Mouse (Mus musculus) olfactory bulb, adult 2 months (tissue): ENCODE results near the gene Mettl6. TPM values are rescaled to one million over a fixed set of nuclear protein-coding genes. Genes with fewer than 3 reads are reported as not detected.
"Not testable (repeated sequence)": the region's sequence is repeated elsewhere in the genome, so short reads cannot be mapped to it uniquely, and the experiment has no call there.

Source experiments
- H3K27ac ChIP-seq: fragments of 200-500 bp; 2 replicates; pipeline ENCODE4 v1.5.1; 2012; ENCODE audit warnings: low read depth, low read length; ENCODE audit not compliant: insufficient read depth
- H3K4me1 ChIP-seq: fragments of 200-500 bp; 2 replicates; pipeline ENCODE4 v1.6.1; 2012; ENCODE audit warnings: low read length; ENCODE audit not compliant: control insufficient read depth, insufficient read depth
- H3K4me3 ChIP-seq: fragments of 200-500 bp; 2 replicates; pipeline ENCODE4 v1.5.1; 2012; ENCODE audit warnings: mild to moderate bottlenecking, low read depth, low read length, moderate library complexity; ENCODE audit not compliant: insufficient read depth
- CTCF ChIP-seq: fragments of 200-500 bp; IDR thresholded peaks from 2 replicates; pipeline ENCODE4 v1.5.1; 2012; ENCODE audit warnings: low read depth, mild to moderate bottlenecking, low read length, moderate library complexity; ENCODE audit not compliant: insufficient read depth
- POLR2A ChIP-seq: fragments of 200-500 bp; IDR thresholded peaks from 2 replicates; pipeline ENCODE4 v1.6.1; 2012; ENCODE audit warnings: mild to moderate bottlenecking, low read depth, low read length, moderate library complexity; ENCODE audit not compliant: insufficient read depth
- WGBS: fragments of 180-500 bp; shearing (Covaris S2); methylation state at CpG from one replicate; pipeline ENCODE4 v1.1.7; 2018; 5-methylcytosine and 5-hydroxymethylcytosine counted together
- polyA plus RNA-seq: library from polyadenylated mRNA; stranded (reverse); fragments of >200 nt; gene quantifications from 2 replicates; pipeline ENCODE4 v1.2.4, GENCODE M21; 2012; ENCODE audit warnings: low replicate concordance; ENCODE audit not compliant: missing spikeins, insufficient read depth, insufficient read length

Mettl6 gene
- polyA plus RNA-seq, 1 experiment: not detected

GRCm38 (mm10) chr14:31486465-31486864 lies 8.4 kb downstream of the Mettl6 start:
- H3K27ac ChIP-seq: no peak overlapping the region
- 50% methylated on average over 4 of the region's 4 CpGs for WGBS
- no peak overlapping the region for H3K4me3 ChIP-seq
- no peaks in the 10 kb centered on the region for H3K4me1 ChIP-seq
- TF ChIP-seq POLR2A: no peak
- TF ChIP-seq CTCF: no peak

DNA sequence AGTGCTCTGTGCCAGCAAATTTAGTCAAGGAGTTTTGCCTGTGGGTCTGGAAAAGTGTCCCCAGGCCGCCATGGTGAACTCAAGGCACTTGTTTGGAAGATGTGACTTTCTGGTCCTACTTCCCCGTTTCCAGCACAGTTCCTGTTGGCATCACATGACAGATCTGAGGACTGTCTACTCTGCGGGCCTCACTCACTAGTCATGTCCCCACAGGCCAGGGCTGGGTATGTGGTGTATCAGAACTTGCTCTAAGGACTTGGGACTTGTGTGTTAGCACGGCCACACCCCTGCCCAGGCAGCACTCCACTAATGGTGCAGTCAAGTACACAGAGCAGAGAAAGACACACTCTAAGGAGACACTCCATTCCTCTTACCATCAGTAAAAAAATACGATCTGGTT lies 12.4 kb downstream of the Mettl6 start:
- 89% methylated on average over 5 of the region's 5 CpGs for WGBS
- H3K4me3 ChIP-seq: no peak overlapping the region
- H3K27ac ChIP-seq: no peak overlapping the region

DNA sequence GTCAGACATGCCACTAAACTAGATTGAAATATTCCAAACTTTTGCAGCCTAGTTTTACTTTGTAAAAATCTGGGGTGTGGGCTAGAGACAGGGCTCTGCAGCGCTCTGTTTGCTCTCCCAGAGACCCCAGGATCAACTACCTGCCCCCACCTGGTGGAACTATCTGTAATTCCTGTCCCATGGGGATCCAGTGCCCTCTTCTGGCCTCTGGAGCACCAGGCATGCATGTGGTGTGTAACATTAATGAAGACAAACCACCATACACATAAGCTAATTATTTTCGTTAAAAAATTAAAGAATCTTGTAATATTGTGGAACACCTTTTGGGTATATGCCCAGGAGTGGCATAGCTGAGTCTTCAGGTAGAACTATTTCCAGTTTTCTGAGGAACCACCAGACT lies 21.5 kb downstream of the Mettl6 start:
- 85% methylated on average over 2 of the region's 2 CpGs for WGBS
- no peak for TF ChIP-seq POLR2A
- no peak for TF ChIP-seq CTCF

More for the DNA sequence above, 12.4 kb downstream of the Mettl6 start:
- TF ChIP-seq CTCF (no peak), POLR2A (no peak)
- no peaks in the 10 kb centered on the region for H3K4me1 ChIP-seq

DNA sequence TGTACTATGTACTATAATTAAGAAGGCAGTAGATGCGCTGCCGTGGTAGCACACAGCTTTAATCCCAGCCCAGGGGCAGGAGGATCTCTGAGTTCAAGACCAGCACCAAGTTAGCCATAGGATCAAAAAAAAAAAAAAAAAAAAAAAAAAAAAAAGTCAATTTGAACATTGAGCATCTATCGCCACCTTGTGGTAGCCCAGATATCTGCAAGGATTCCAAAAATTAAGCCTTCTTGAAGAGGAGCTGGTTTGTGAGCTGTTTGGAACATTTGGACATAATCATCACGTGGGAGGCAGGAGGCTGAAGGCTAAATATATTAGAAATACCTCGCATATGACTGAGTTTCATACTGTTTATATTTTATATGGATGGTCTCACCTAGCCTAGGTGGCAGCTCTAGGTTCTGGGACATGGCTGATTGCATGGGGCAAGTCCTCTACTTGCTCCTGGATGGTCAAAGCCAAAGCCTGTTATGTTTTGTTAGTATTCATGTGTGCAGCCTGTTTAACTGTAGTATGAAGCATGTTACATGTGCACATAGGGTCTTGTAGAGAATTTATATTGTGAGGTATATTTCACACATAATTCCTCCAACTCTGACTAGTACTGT lies 22.3 kb downstream of the Mettl6 start:
- Histone ChIP-seq H3K4me1 (no peaks in the 10 kb centered on the region), H3K4me3 (no peak overlapping the region), H3K27ac (no peak overlapping the region)
- 4% methylated on average over 5 of the region's 5 CpGs for WGBS
- TF ChIP-seq POLR2A (no peak), CTCF (no peak)

More for the DNA sequence above, 21.5 kb downstream of the Mettl6 start:
- no peak overlapping the region for H3K27ac ChIP-seq
- H3K4me3 ChIP-seq: no peak overlapping the region
- H3K4me1 ChIP-seq: no peaks in the 10 kb centered on the region

GRCm38 (mm10) chr14:31469711-31470110 lies 25.1 kb downstream of the Mettl6 start:
- 73% methylated on average over 4 of the region's 4 CpGs for WGBS
- H3K27ac ChIP-seq: no peak overlapping the region
- no peak for TF ChIP-seq CTCF
- no peak for TF ChIP-seq POLR2A
- no peak overlapping the region for H3K4me3 ChIP-seq
- no peaks in the 10 kb centered on the region for H3K4me1 ChIP-seq

GRCm38 (mm10) chr14:31464176-31464575 lies 30.7 kb downstream of the Mettl6 start:
- TF ChIP-seq POLR2A (no peak), CTCF (no peak)
- 61% methylated on average over 8 of the region's 8 CpGs for WGBS
- Histone ChIP-seq H3K27ac (no peak overlapping the region), H3K4me3 (no peak overlapping the region), H3K4me1 (no peaks in the 10 kb centered on the region)

GRCm38 (mm10) chr14:31462886-31463285 lies 32.0 kb downstream of the Mettl6 start:
- Histone ChIP-seq H3K4me3 (no peak overlapping the region), H3K4me1 (no peaks in the 10 kb centered on the region), H3K27ac (no peak overlapping the region)
- TF ChIP-seq CTCF (no peak), POLR2A (no peak)
- 83% methylated on average over 6 of the region's 6 CpGs for WGBS

DNA sequence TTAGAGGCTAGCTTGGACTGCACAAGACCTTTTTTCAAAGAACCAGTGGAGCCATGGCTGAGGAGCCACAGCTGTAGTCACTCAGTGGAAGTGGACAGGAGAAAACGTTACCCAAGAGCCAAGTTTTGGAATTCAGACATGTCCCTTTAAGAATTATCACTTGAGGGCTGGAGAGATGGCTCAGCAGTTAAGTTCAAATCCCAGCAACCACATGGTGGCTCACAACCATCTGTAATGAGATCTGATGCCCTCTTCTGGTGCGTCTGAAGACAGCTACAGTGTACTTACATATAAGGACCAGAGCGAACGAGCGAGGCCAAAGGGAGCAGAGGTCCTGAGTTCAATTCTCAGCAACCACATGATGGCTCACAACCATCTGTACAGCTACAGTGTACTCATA lies 32.6 kb downstream of the Mettl6 start:
- H3K27ac ChIP-seq, H3K4me3 ChIP-seq, H3K4me1 ChIP-seq: not testable (repeated sequence)
- WGBS: 95% methylated on average over 5 of the region's 5 CpGs

DNA sequence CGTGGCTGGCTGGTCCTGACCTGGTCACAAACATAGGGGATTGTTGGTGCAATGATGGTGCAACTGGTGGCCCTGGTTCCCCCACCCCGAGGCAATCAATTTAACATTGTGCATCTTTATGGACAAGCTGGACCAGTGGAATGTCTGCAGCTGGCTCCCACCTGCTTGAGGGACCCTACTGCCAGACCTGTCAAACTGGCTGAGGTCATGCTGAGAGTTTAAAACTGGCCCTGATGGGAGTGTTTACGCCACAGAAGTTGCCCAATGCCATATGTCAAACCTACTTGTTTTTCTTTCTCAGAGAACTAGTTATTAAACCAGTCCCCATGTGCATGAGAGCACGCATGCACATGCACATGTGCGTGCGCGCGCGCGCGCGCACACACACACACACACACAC lies 36.8 kb downstream of the Mettl6 start:
- H3K27ac ChIP-seq: no peak overlapping the region
- H3K4me1 ChIP-seq: no peaks in the 10 kb centered on the region
- H3K4me3 ChIP-seq: no peak overlapping the region
- 93% methylated on average over 12 of the region's 12 CpGs for WGBS
- TF ChIP-seq CTCF: no peak
- no peak for TF ChIP-seq POLR2A

GRCm38 (mm10) chr14:31456064-31456721 lies 38.6 kb downstream of the Mettl6 start:
- TF ChIP-seq CTCF: no peak
- TF ChIP-seq POLR2A: no peak
- Histone ChIP-seq H3K27ac (no peak overlapping the region), H3K4me1 (no peaks in the 10 kb centered on the region), H3K4me3 (no peak overlapping the region)
- WGBS: 78% methylated on average over 6 of the region's 6 CpGs
